Mouse (Mus musculus): ENCODE results near the gene Mcam.
"Not testable (repeated sequence)": the region's sequence is repeated elsewhere in the genome, so short reads cannot be mapped to it uniquely, and the experiment has no call there.

Mcam gene

GRCm38 (mm10) chr9:44108269-44109055, 25.8 kb upstream of the Mcam start:
- in situ Hi-C loops (cut with MboI, MseI): no loop called here

- in situ Hi-C loops (cut with MboI, MseI): no loop called here
Observed at GRCm38 (mm10) chr9:44109360-44110095, 24.7 kb upstream of the Mcam start.

GRCm38 (mm10) chr9:44111909-44112308, 22.4 kb upstream of the Mcam start:
- in situ Hi-C loops (cut with MboI, MseI): not testable (repeated sequence)

GRCm38 (mm10) chr9:44113105-44113789, 21.0 kb upstream of the Mcam start, which contains the start of the genes Gm49380 and Rnf26:
TSS of gene Gm49380 (minus strand) at chr9:44113500.
TSS of gene Rnf26 (minus strand) at chr9:44113517.
- in situ Hi-C loops (cut with MboI, MseI): no loop called here

- in situ Hi-C loops (cut with MboI, MseI): no loop called here
Observed at GRCm38 (mm10) chr9:44114453-44114852, 19.8 kb upstream of the Mcam start.

- in situ Hi-C loops (cut with MboI, MseI): no loop called here
Observed at GRCm38 (mm10) chr9:44115599-44115998, 18.7 kb upstream of the Mcam start.

GRCm38 (mm10) chr9:44116182-44116581, 18.1 kb upstream of the Mcam start:
- in situ Hi-C loops (cut with MboI, MseI): no loop called here

GRCm38 (mm10) chr9:44119011-44119410, 15.3 kb upstream of the Mcam start:
- in situ Hi-C loops (cut with MboI, MseI): no loop called here

GRCm38 (mm10) chr9:44119948-44120465, 14.3 kb upstream of the Mcam start:
- in situ Hi-C loops (cut with MboI, MseI): no loop called here

GRCm38 (mm10) chr9:44124317-44124716, 10.0 kb upstream of the Mcam start:
- in situ Hi-C loops (cut with MboI, MseI): no loop called here

GRCm38 (mm10) chr9:44125026-44125425, 9.2 kb upstream of the Mcam start:
- in situ Hi-C loops (cut with MboI, MseI): no loop called here

GRCm38 (mm10) chr9:44125546-44126428, 8.5 kb upstream of the Mcam start:
- in situ Hi-C loops (cut with MboI, MseI): no loop called here

GRCm38 (mm10) chr9:44126746-44127145, 7.5 kb upstream of the Mcam start:
- in situ Hi-C loops (cut with MboI, MseI): no loop called here

GRCm38 (mm10) chr9:44127351-44127801, 6.9 kb upstream of the Mcam start:
- in situ Hi-C loops (cut with MboI, MseI): no loop called here

GRCm38 (mm10) chr9:44129633-44130032, 4.6 kb upstream of the Mcam start:
- in situ Hi-C loops (cut with MboI, MseI): no loop called here

GRCm38 (mm10) chr9:44130034-44130433, 4.2 kb upstream of the Mcam start:
- in situ Hi-C loops (cut with MboI, MseI): no loop called here

- in situ Hi-C loops (cut with MboI, MseI): no loop called here
Observed at GRCm38 (mm10) chr9:44130581-44131275, 3.5 kb upstream of the Mcam start.

- in situ Hi-C loops (cut with MboI, MseI): no loop called here
Observed at GRCm38 (mm10) chr9:44131276-44131590, 3.0 kb upstream of the Mcam start.

- in situ Hi-C loops (cut with MboI, MseI): no loop called here
Observed at GRCm38 (mm10) chr9:44132200-44132599, 2.1 kb upstream of the Mcam start.

- in situ Hi-C loops (cut with MboI, MseI): no loop called here
Observed at GRCm38 (mm10) chr9:44133287-44133686, 982 bp upstream of the Mcam start.
